Mouse (Mus musculus) MN1 (cell line): ENCODE results near the gene Flot1.
"Not testable (repeated sequence)": the region's sequence is repeated elsewhere in the genome, so short reads cannot be mapped to it uniquely, and the experiment has no call there.

Experiments used
- DNase-seq: peaks from one replicate; pipeline ENCODE4 v3.0.0-alpha.2; 2016; ENCODE audit warnings: low spot score

The Flot1 gene

GRCm38 (mm10) chr17:35836178-35836965 lies 13.3 kb downstream of the Flot1 start:
- DNase-seq = peak; percentile 98

- DNase-seq = peak; percentile 82
Measured at GRCm38 (mm10) chr17:35836991-35837422, 14.0 kb downstream of the Flot1 start.

- DNase-seq = peak; percentile 63
Measured at GRCm38 (mm10) chr17:35837487-35837886, 14.5 kb downstream of the Flot1 start.

GRCm38 (mm10) chr17:35838122-35838544 lies 15.1 kb downstream of the Flot1 start, which contains the start of gene Tubb5:
Gene Tubb5 (minus strand): TSS chr17:35838306.
- peak; percentile 97 for DNase-seq

- peak; percentile 37 for DNase-seq
Measured at GRCm38 (mm10) chr17:35838570-35838969, 15.5 kb downstream of the Flot1 start.

GRCm38 (mm10) chr17:35839002-35839401 lies 16.0 kb downstream of the Flot1 start:
- DNase-seq = not testable (repeated sequence)

- no peak for DNase-seq
Measured at GRCm38 (mm10) chr17:35840561-35840960, 17.5 kb downstream of the Flot1 start.

- peak; percentile 100 for DNase-seq
Measured at GRCm38 (mm10) chr17:35841076-35841950, 18.3 kb downstream of the Flot1 start, which contains the start of gene Mdc1. Gene Mdc1 (plus strand): TSS chr17:35841515.

- DNase-seq = no peak
Measured at GRCm38 (mm10) chr17:35842006-35842405, 19.0 kb downstream of the Flot1 start.

GRCm38 (mm10) chr17:35843514-35843913 lies 20.5 kb downstream of the Flot1 start:
- DNase-seq = no peak

GRCm38 (mm10) chr17:35848112-35848511 lies 25.1 kb downstream of the Flot1 start:
- peak; percentile 92 for DNase-seq

- DNase-seq = no peak
Measured at GRCm38 (mm10) chr17:35850974-35851373, 27.9 kb downstream of the Flot1 start.

- no peak for DNase-seq
Measured at GRCm38 (mm10) chr17:35859371-35859770, 36.3 kb downstream of the Flot1 start.

- DNase-seq = no peak
Measured at GRCm38 (mm10) chr17:35859835-35860234, 36.8 kb downstream of the Flot1 start.

- no peak for DNase-seq
Measured at GRCm38 (mm10) chr17:35860831-35861197, 37.8 kb downstream of the Flot1 start.

- peak; percentile 92 for DNase-seq
Measured at GRCm38 (mm10) chr17:35861198-35861857, 38.3 kb downstream of the Flot1 start, which contains the start of gene Nrm. Gene Nrm (plus strand): TSS chr17:35861318.

GRCm38 (mm10) chr17:35864832-35865353 lies 41.9 kb downstream of the Flot1 start:
- no peak for DNase-seq

GRCm38 (mm10) chr17:35865481-35866280 lies 42.7 kb downstream of the Flot1 start, which contains the start of gene Ppp1r18:
Gene Ppp1r18 (plus strand): TSS chr17:35865593.
- peak; percentile 76 for DNase-seq

GRCm38 (mm10) chr17:35866281-35866831 lies 43.3 kb downstream of the Flot1 start:
- DNase-seq = peak; percentile 77
